Comparison of ENCODE assay signal across 11 mouse cellular contexts in genomic region chr12:91412461-91413182, GRCm38 (mm10). TPM values are rescaled to one million over a fixed set of nuclear protein-coding genes. Genes with fewer than 3 reads are reported as not detected.
DNase-seq lines count a peak whose midpoint lies in the region; ATAC-seq and TF ChIP-seq lines count a peak whose summit lies in the region.
"Had no signal": no experiment of that assay in that cellular context is flagged by ENCODE, and none has a peak within 500 bp of the region (broad histone marks: within the 10 kb centered on the region; RNA-seq: fewer than 3 reads in every experiment).

No protein-coding gene starts in this region.

- H3K27me3 ChIP-seq in embryonic facial prominence, embryonic 11.5 days (ENCODE audit: control insufficient read depth, insufficient read depth, low read length), result no peaks in the 10 kb centered on the region
- H3K27me3 ChIP-seq in embryonic facial prominence, embryonic 10.5 days (replicated peaks; ENCODE audit: low read depth, poor library complexity, severe bottlenecking), result no peaks in the 10 kb centered on the region
- H3K27me3 ChIP-seq in hindbrain, embryonic 10.5 days (ENCODE audit: insufficient read depth, poor library complexity, severe bottlenecking), result peaks cover 10% of the 10 kb centered on the region
- no peaks in the 10 kb centered on the region for H3K27me3 ChIP-seq in midbrain, embryonic 16.5 days (ENCODE audit: control insufficient read depth, insufficient read depth, low read depth, low read length)
- H3K27me3 ChIP-seq: intestine, embryonic 15.5 days had no signal

- H3K4me1 ChIP-seq in embryonic facial prominence, embryonic 11.5 days (ENCODE audit: control insufficient read depth, insufficient read depth, low read length), result no peaks in the 10 kb centered on the region
- H3K4me1 ChIP-seq in embryonic facial prominence, embryonic 10.5 days, result peaks cover 8% of the 10 kb centered on the region; the same call in 1 of the 2 replicates
- peaks cover 15% of the 10 kb centered on the region for H3K4me1 ChIP-seq in hindbrain, embryonic 10.5 days (replicated peaks)
- peaks cover 6% of the 10 kb centered on the region; the same call in 1 of the 2 replicates for H3K4me1 ChIP-seq in midbrain, embryonic 16.5 days (ENCODE audit: control insufficient read depth, insufficient read depth, low read length)
- H3K4me1 ChIP-seq: embryonic facial prominence, embryonic 15.5 days; intestine, embryonic 15.5 days had no signal

- H3K9me3 ChIP-seq in embryonic facial prominence, embryonic 11.5 days (replicated peaks; ENCODE audit: control insufficient read depth, low read length), result no peaks in the 10 kb centered on the region
- no peaks in the 10 kb centered on the region for H3K9me3 ChIP-seq in embryonic facial prominence, embryonic 10.5 days
- no peaks in the 10 kb centered on the region for H3K9me3 ChIP-seq in hindbrain, embryonic 10.5 days
- no peaks in the 10 kb centered on the region for H3K9me3 ChIP-seq in midbrain, embryonic 16.5 days (replicated peaks; ENCODE audit: control insufficient read depth, low read length, poor library complexity, severe bottlenecking)
- H3K9me3 ChIP-seq: embryonic facial prominence, embryonic 15.5 days; intestine, embryonic 15.5 days had no signal

- no peak for ATAC-seq in embryonic facial prominence, embryonic 11.5 days (replicated peaks; ENCODE audit: insufficient number of reproducible peaks, low FRiP score, low TSS enrichment, low read depth)
- ATAC-seq in midbrain, embryonic 16.5 days, result peak; percentile 71
- ATAC-seq: intestine, embryonic 15.5 days had no signal

- H3K9ac ChIP-seq in embryonic facial prominence, embryonic 11.5 days (replicated peaks; ENCODE audit: low read length), result no peak overlapping the region
- no peak overlapping the region for H3K9ac ChIP-seq in midbrain, embryonic 16.5 days (ENCODE audit: low read depth, low read length)
- H3K9ac ChIP-seq: embryonic facial prominence, embryonic 15.5 days; intestine, embryonic 15.5 days had no signal

- no peak overlapping the region for H3K4me3 ChIP-seq in embryonic facial prominence, embryonic 11.5 days (ENCODE audit: low read depth, low read length)
- no peak overlapping the region for H3K4me3 ChIP-seq in embryonic facial prominence, embryonic 10.5 days
- H3K4me3 ChIP-seq in hindbrain, embryonic 10.5 days, result no peak overlapping the region
- no peak overlapping the region for H3K4me3 ChIP-seq in midbrain, embryonic 16.5 days (ENCODE audit: low read depth, low read length)
- H3K4me3 ChIP-seq in layer of hippocampus, adult 2 months, result no peak overlapping the region
- H3K4me3 ChIP-seq: embryonic facial prominence, embryonic 15.5 days; heart, adult 2 months; intestine, embryonic 15.5 days had no signal

- 59% methylated on average over 7 of the region's 7 CpGs for WGBS in embryonic facial prominence, embryonic 11.5 days
- 52% methylated on average over 7 of the region's 7 CpGs for WGBS in embryonic facial prominence, embryonic 10.5 days
- 42% methylated on average over 7 of the region's 7 CpGs for WGBS in hindbrain, embryonic 10.5 days
- WGBS in midbrain, embryonic 16.5 days, result 27% methylated on average over 7 of the region's 7 CpGs

- no peak for TF ChIP-seq CTCF in layer of hippocampus, adult 2 months (conservative IDR thresholded peaks at IDR 0.05)

- no peaks in the 10 kb centered on the region for H3K36me3 ChIP-seq in embryonic facial prominence, embryonic 11.5 days (replicated peaks; ENCODE audit: control insufficient read depth, insufficient read depth, low read depth, low read length)
- no peaks in the 10 kb centered on the region for H3K36me3 ChIP-seq in embryonic facial prominence, embryonic 10.5 days (replicated peaks)
- H3K36me3 ChIP-seq in hindbrain, embryonic 10.5 days, result no peaks in the 10 kb centered on the region
- no peaks in the 10 kb centered on the region for H3K36me3 ChIP-seq in midbrain, embryonic 16.5 days (ENCODE audit: control insufficient read depth, insufficient read depth, low read length)
- H3K36me3 ChIP-seq: embryonic facial prominence, embryonic 15.5 days; intestine, embryonic 15.5 days had no signal

- no peak overlapping the region for H3K27ac ChIP-seq in embryonic facial prominence, embryonic 11.5 days (replicated peaks; ENCODE audit: low read depth, low read length)
- no peak overlapping the region for H3K27ac ChIP-seq in embryonic facial prominence, embryonic 10.5 days (replicated peaks)
- no peak overlapping the region for H3K27ac ChIP-seq in hindbrain, embryonic 10.5 days
- H3K27ac ChIP-seq in midbrain, embryonic 16.5 days (ENCODE audit: low read length), result no peak overlapping the region; the same call in 1 of the 2 replicates
- no peak overlapping the region for H3K27ac ChIP-seq in layer of hippocampus, adult 2 months
- H3K27ac ChIP-seq: embryonic facial prominence, embryonic 15.5 days; heart, adult 2 months; intestine, embryonic 15.5 days had no signal

- no peak overlapping the region for H3K4me2 ChIP-seq in embryonic facial prominence, embryonic 11.5 days (ENCODE audit: low read depth, low read length)
- H3K4me2 ChIP-seq in midbrain, embryonic 16.5 days (ENCODE audit: low read length), result no peak overlapping the region
- H3K4me2 ChIP-seq: embryonic facial prominence, embryonic 15.5 days; intestine, embryonic 15.5 days had no signal

- DNase-seq in embryonic facial prominence, embryonic 11.5 days (ENCODE audit: low spot score), result peak; percentile 11
- no peak for DNase-seq in embryonic facial prominence, embryonic 10.5 days (ENCODE audit: low spot score)
- DNase-seq in embryo, embryonic 10 days (ENCODE audit: low spot score), result peak; percentile 58
- DNase-seq in hindbrain, embryonic 10.5 days (ENCODE audit: low spot score), result peak; percentile 9
- DNase-seq in yolk sac, embryonic 10.5 days (ENCODE audit: low spot score), result no peak
- DNase-seq in layer of hippocampus, adult 2 months (ENCODE audit: low spot score in 2 of 2), result no peak
- DNase-seq in right cerebral cortex, postnatal 4 days, result no peak
- DNase-seq: heart, adult 2 months had no signal

RNA-seq across cellular contexts. Expression of gene Tshr, which starts 28.3 kb away (rescaled TPM):
- 0.20 and 0.49 TPM in 2 replicates for polyA plus RNA-seq in embryonic facial prominence, embryonic 11.5 days (2014; fragmentation: Nextera tagmentation; extraction: Ambion mirVana)
- 0.18 and 0.39 TPM in 2 replicates for polyA plus RNA-seq in embryonic facial prominence, embryonic 10.5 days (2016; fragmentation: Nextera tagmentation; extraction: Ambion mirVana)
- polyA plus RNA-seq in hindbrain, embryonic 10.5 days (2016; fragmentation: Nextera tagmentation; extraction: Ambion mirVana), result 0.27 TPM in 1 of 2 replicates, not detected in the other
- 0.35 and 0.43 TPM in 2 replicates for polyA plus RNA-seq in midbrain, embryonic 16.5 days (2015; fragmentation: Nextera tagmentation; extraction: Ambion mirVana)
- under 1 TPM; 0.23 to 0.37 TPM for total RNA-seq in layer of hippocampus, adult 2 months (2021)

RNA-seq across cellular contexts. Expression of gene Cep128, which starts 28.4 kb away (rescaled TPM):
- polyA plus RNA-seq in embryonic facial prominence, embryonic 11.5 days (2014; fragmentation: Nextera tagmentation; extraction: Ambion mirVana), result 10.7 and 10.8 TPM in 2 replicates
- polyA plus RNA-seq in embryonic facial prominence, embryonic 10.5 days (2016; fragmentation: Nextera tagmentation; extraction: Ambion mirVana), result 10.5 and 11.8 TPM in 2 replicates
- polyA plus RNA-seq in hindbrain, embryonic 10.5 days (2016; fragmentation: Nextera tagmentation; extraction: Ambion mirVana), result 9.0 and 10.4 TPM in 2 replicates
- 3.6 and 4.2 TPM in 2 replicates for polyA plus RNA-seq in midbrain, embryonic 16.5 days (2015; fragmentation: Nextera tagmentation; extraction: Ambion mirVana)
- total RNA-seq in layer of hippocampus, adult 2 months (2021), result 1 to 10 TPM; 8.4 to 9.3 TPM

Comparison
In these comparisons a context has a peak if more than half of its experiments do, and no peak if none do; other contexts are left out.
1. DNase-seq: peak in embryonic facial prominence, embryonic 11.5 days (single experiment), embryo, embryonic 10 days (single experiment) and hindbrain, embryonic 10.5 days (single experiment); none in embryonic facial prominence, embryonic 10.5 days (single experiment), yolk sac, embryonic 10.5 days (single experiment), layer of hippocampus, adult 2 months (0 of 2) and right cerebral cortex, postnatal 4 days (single experiment).